Mouse (Mus musculus) gastrocnemius, postnatal 36 days (tissue): ENCODE measurements around the gene Adamts10. TPM values are rescaled to one million over a fixed set of nuclear protein-coding genes. Genes with fewer than 3 reads are reported as not detected.

ENCODE experiments used
- DNase-seq, 2 experiments: peaks; one replicate each; pipeline ENCODE4 v3.0.0; 2022
- intact Hi-C: fragments of 180-260 bp; cut with DNase I; formaldehyde crosslinking; loops from one replicate; pipeline ENCODE4 v1.15.1; 2025
- long read RNA-seq, 2 experiments: library from polyadenylated mRNA; stranded (forward); transcript quantifications; one replicate each; pipeline ENCODE4 v2.0.0; 2021
- total RNA-seq, 2 experiments: library from RNA; stranded (reverse); gene quantifications; 2 replicates each; pipeline ENCODE4 v1.2.3; 2021

Gene Adamts10
- total RNA-seq, result 1 to 10 TPM; 8.0 to 9.4 TPM
- long read RNA-seq, experiment 1, partial matches to known transcripts, result 9 of 10 reads
- long read RNA-seq, experiment 1, other reads (novel, unspliced or antisense), result 1 of 10 reads
- long read RNA-seq, experiment 2, partial matches to known transcripts, result 1 of 6 reads
- long read RNA-seq, experiment 2, other reads (novel, unspliced or antisense), result 3 of 6 reads

GRCm38 (mm10) chr17:33523918-33524755 is at the start of gene Adamts10:
TSS of gene Adamts10 (plus strand) at chr17:33524204.
- DNase-seq, result peak; percentile 64 to 71
- intact Hi-C loops, result no loop called here

- intact Hi-C loops, result no loop called here
- no peak for DNase-seq
Measured at GRCm38 (mm10) chr17:33484020-33484419, 40.0 kb upstream of the Adamts10 start.

- intact Hi-C loops, result no loop called here
- DNase-seq, result no peak
Measured at GRCm38 (mm10) chr17:33487211-33487610, 36.8 kb upstream of the Adamts10 start.

- intact Hi-C loops, result no loop called here
- no peak for DNase-seq
Measured at GRCm38 (mm10) chr17:33487652-33488051, 36.4 kb upstream of the Adamts10 start.

- DNase-seq, result no peak
- intact Hi-C loops, result no loop called here
Measured at GRCm38 (mm10) chr17:33491371-33491770, 32.6 kb upstream of the Adamts10 start.

GRCm38 (mm10) chr17:33493065-33493464 is 30.9 kb upstream of the Adamts10 start:
- no peak for DNase-seq

GRCm38 (mm10) chr17:33494586-33494985 is 29.4 kb upstream of the Adamts10 start:
- DNase-seq, result no peak
- intact Hi-C loops, result no loop called here

More at GRCm38 (mm10) chr17:33493065-33493464, 30.9 kb upstream of the Adamts10 start:
- intact Hi-C loops, result no loop called here

- intact Hi-C loops, result no loop called here
- DNase-seq, result no peak
Measured at GRCm38 (mm10) chr17:33498918-33499317, 25.1 kb upstream of the Adamts10 start.

- intact Hi-C loops, result no loop called here
- no peak for DNase-seq
Measured at GRCm38 (mm10) chr17:33508386-33508785, 15.6 kb upstream of the Adamts10 start.

- no peak for DNase-seq
- intact Hi-C loops, result no loop called here
Measured at GRCm38 (mm10) chr17:33510172-33510571, 13.8 kb upstream of the Adamts10 start.

GRCm38 (mm10) chr17:33512441-33513415 is 11.3 kb upstream of the Adamts10 start:
- intact Hi-C loops, result no loop called here
- DNase-seq, result no peak

- no peak for DNase-seq
- intact Hi-C loops, result no loop called here
Measured at GRCm38 (mm10) chr17:33513874-33514273, 10.1 kb upstream of the Adamts10 start.

GRCm38 (mm10) chr17:33520366-33520765 is 3.6 kb upstream of the Adamts10 start:
- intact Hi-C loops, result no loop called here
- no peak for DNase-seq

GRCm38 (mm10) chr17:33523431-33523917 is 530 bp upstream of the Adamts10 start:
- no peak for DNase-seq
- intact Hi-C loops, result no loop called here

- intact Hi-C loops, result no loop called here
- peak in 1 of 2 experiments; percentile 33 for DNase-seq
Measured at GRCm38 (mm10) chr17:33524806-33525373, 886 bp downstream of the Adamts10 start.

GRCm38 (mm10) chr17:33526506-33526905 is 2.5 kb downstream of the Adamts10 start:
- DNase-seq, result peak in 1 of 2 experiments; percentile 21
- intact Hi-C loops, result no loop called here

GRCm38 (mm10) chr17:33539106-33539675 is 15.2 kb downstream of the Adamts10 start:
- DNase-seq, result no peak
- intact Hi-C loops, result loop anchor here (2.0 kb wide), 1 partner anchor 100 kb away; no protein-coding TSS in a partner anchor

- DNase-seq, result no peak
- intact Hi-C loops, result loop anchor here (2.0 kb wide), 1 partner anchor 101 kb away; no protein-coding TSS in a partner anchor
Measured at GRCm38 (mm10) chr17:33539878-33540277, 15.9 kb downstream of the Adamts10 start.

- intact Hi-C loops, result no loop called here
- no peak for DNase-seq
Measured at GRCm38 (mm10) chr17:33549212-33549611, 25.2 kb downstream of the Adamts10 start.

GRCm38 (mm10) chr17:33550388-33550787 is 26.4 kb downstream of the Adamts10 start:
- no peak for DNase-seq
- intact Hi-C loops, result no loop called here
